Mouse (Mus musculus) lung, embryonic 16.5 days (tissue): ENCODE measurements around the gene Fgfr2. TPM values are rescaled to one million over a fixed set of nuclear protein-coding genes. Genes with fewer than 3 reads are reported as not detected.

Experiments used
- ATAC-seq: fragments of 200-750 bp; cut with Nextera tagmentation; 2 replicates; pipeline ENCODE4 v1.8.0; 2017; ENCODE audit warnings: low read depth, mild to moderate bottlenecking, moderate library complexity
- H3K27ac ChIP-seq: fragments of 300-500 bp; sonication (generic); 2 replicates; pipeline ENCODE4 v1.5.1; 2014; ENCODE audit warnings: mild to moderate bottlenecking, control low read depth, low read length
- H3K27me3 ChIP-seq: fragments of 300-500 bp; sonication (generic); 2 replicates; pipeline ENCODE4 v1.6.1; 2014; ENCODE audit warnings: low read depth, low read length, mixed read lengths; ENCODE audit not compliant: control insufficient read depth, insufficient read depth
- H3K36me3 ChIP-seq: fragments of 300-500 bp; sonication (generic); 2 replicates; pipeline ENCODE4 v1.6.1; 2014; ENCODE audit warnings: low read length; ENCODE audit not compliant: control insufficient read depth, insufficient read depth
- H3K4me1 ChIP-seq: fragments of 300-500 bp; sonication (generic); replicated peaks from 2 replicates; pipeline ENCODE4 v1.6.1; 2014; ENCODE audit warnings: low read length, mixed read lengths; ENCODE audit not compliant: control insufficient read depth, insufficient read depth
- H3K4me2 ChIP-seq: fragments of 300-500 bp; sonication (generic); 2 replicates; pipeline ENCODE4 v1.6.1; 2014; ENCODE audit warnings: low read depth, low read length, control low read depth
- H3K4me3 ChIP-seq: fragments of 300-500 bp; sonication (generic); 2 replicates; pipeline ENCODE4 v1.5.1; 2014; ENCODE audit warnings: mild to moderate bottlenecking, low read length, control low read depth
- H3K9ac ChIP-seq: fragments of 300-500 bp; sonication (generic); 2 replicates; pipeline ENCODE4 v1.6.1; 2014; ENCODE audit warnings: low read length, control low read depth
- H3K9me3 ChIP-seq: fragments of 300-500 bp; sonication (generic); 2 replicates; pipeline ENCODE4 v1.6.1; 2016; ENCODE audit warnings: low read length; ENCODE audit not compliant: control insufficient read depth
- WGBS: fragments of 180-500 bp; shearing (Covaris S2); extraction: QIAGEN DNeasy Blood & Tissue Kit; methylation state at CpG from one replicate; pipeline ENCODE4 v1.1.7; 2014; 5-methylcytosine and 5-hydroxymethylcytosine counted together
- polyA plus RNA-seq: library from polyadenylated mRNA; unstranded; fragments of >200 nt; fragmentation: Nextera tagmentation; extraction: Ambion mirVana; gene quantifications from 2 replicates; pipeline ENCODE4 v1.2.1, GENCODE M21; 2015

The Fgfr2 gene
- polyA plus RNA-seq, 1 experiment from 2014 or later = 175 TPM

DNA sequence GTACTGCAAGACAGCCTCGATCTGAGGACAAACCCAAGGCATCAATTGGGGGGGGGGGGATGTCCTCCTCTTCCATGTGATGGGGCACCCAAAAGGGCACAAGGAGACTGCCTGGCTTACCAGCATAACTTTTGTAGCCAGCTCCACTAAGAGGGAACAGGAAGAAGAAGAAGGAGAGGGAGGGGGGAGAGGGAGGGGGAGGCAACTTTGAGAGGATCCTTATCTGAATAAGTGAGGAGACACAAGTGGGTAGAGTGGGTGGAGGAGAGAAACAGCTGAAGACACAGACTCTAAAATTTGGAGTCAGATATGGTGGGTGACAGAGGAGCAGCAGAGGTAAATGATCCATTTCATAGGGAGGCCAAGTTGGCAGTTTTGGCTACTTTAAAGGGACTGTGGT, 2562.2 kb downstream of the Fgfr2 start:
- H3K36me3 ChIP-seq = no peaks in the 10 kb centered on the region
- no peak overlapping the region for H3K4me3 ChIP-seq
- no peaks in the 10 kb centered on the region for H3K9me3 ChIP-seq
- no peak overlapping the region for H3K4me2 ChIP-seq
- H3K9ac ChIP-seq = no peak overlapping the region
- no peaks in the 10 kb centered on the region; the same call in 1 of the 2 replicates for H3K4me1 ChIP-seq
- no peak overlapping the region for H3K27ac ChIP-seq
- H3K27me3 ChIP-seq = no peaks in the 10 kb centered on the region
- WGBS = 55% methylated on average over 1 of the region's 1 CpGs
- no peak for ATAC-seq

DNA sequence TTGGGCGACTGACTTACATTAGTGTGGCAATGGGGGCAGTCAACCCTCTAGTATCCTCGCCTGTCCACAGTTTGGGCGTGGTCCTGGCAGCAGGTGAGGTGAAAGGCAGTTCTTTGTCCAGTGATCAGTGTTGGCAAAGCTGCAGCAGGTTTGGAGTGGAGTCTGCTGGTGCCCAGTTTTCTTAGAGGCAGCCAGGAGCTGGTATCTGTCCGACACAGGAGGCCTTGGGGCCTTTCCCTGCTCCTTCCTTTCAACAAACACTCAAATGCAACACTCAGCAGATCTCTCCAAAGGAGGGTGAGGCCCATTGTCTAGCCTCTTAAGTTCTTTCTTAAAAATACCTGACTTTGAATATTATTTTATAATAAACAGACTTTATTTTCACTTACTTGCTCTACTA, 2564.6 kb downstream of the Fgfr2 start:
- Histone ChIP-seq H3K9me3 (no peaks in the 10 kb centered on the region), H3K4me1 (no peaks in the 10 kb centered on the region; the same call in 1 of the 2 replicates), H3K4me2 (no peak overlapping the region), H3K27me3 (no peaks in the 10 kb centered on the region), H3K9ac (no peak overlapping the region), H3K4me3 (no peak overlapping the region), H3K27ac (no peak overlapping the region), H3K36me3 (no peaks in the 10 kb centered on the region)
- WGBS = 59% methylated on average over 4 of the region's 4 CpGs
- 0 out of 2 replicates have a peak, but pooled peaks have one; percentile 26 for ATAC-seq

DNA sequence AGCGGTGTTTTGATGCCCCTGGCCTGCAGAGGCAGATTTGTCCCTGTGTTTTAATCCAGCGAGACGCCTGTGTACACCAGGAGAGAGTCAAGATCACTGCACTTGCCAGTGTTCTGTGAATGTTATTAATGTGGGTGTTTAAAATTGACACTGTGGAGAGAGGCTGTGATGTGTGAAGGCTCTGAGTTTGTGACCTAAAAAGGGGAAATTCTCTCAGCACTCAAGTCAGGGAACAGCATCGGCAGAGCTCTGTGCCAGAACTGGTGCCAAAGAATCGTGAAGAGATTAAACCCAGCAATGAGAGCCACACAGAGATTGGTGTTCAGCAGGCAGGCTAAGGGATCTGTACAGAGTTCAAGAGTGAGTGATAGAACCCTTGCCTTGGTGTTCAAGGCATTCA, 2567.6 kb downstream of the Fgfr2 start:
- H3K4me1 ChIP-seq = no peaks in the 10 kb centered on the region; the same call in 1 of the 2 replicates
- no peaks in the 10 kb centered on the region for H3K36me3 ChIP-seq
- H3K4me2 ChIP-seq = no peak overlapping the region
- no peaks in the 10 kb centered on the region for H3K27me3 ChIP-seq
- H3K9me3 ChIP-seq = no peaks in the 10 kb centered on the region
- no peak for ATAC-seq
- no peak overlapping the region for H3K9ac ChIP-seq
- H3K27ac ChIP-seq = no peak overlapping the region
- no peak overlapping the region for H3K4me3 ChIP-seq
- 45% methylated on average over 5 of the region's 5 CpGs for WGBS

DNA sequence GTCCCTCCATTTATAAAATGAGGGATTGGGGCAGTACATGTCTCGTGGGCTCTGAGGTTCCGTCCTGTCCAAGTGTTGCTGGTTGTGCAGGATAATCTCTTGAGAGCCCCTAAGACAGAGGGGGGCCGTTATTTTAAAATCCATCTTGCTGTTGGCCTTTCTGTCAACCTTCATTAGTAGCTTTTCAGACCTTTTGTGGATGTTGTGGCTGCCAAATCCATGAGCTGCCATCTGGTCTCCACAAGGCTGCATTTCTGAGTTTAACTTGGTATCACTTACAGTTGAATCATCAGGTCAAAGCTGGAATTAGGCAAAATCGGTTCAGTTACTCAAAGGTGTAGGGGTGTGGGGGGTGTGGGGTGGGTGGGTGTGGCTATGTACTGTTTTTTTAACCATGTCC, 2569.8 kb downstream of the Fgfr2 start:
- H3K27ac ChIP-seq = no peak overlapping the region
- no peaks in the 10 kb centered on the region for H3K27me3 ChIP-seq
- WGBS = 66% methylated on average over 4 of the region's 4 CpGs
- no peak overlapping the region for H3K4me3 ChIP-seq
- H3K4me2 ChIP-seq = no peak overlapping the region
- no peaks in the 10 kb centered on the region for H3K4me1 ChIP-seq
- H3K9me3 ChIP-seq = no peaks in the 10 kb centered on the region
- no peak for ATAC-seq
- H3K9ac ChIP-seq = no peak overlapping the region
- H3K36me3 ChIP-seq = no peaks in the 10 kb centered on the region

DNA sequence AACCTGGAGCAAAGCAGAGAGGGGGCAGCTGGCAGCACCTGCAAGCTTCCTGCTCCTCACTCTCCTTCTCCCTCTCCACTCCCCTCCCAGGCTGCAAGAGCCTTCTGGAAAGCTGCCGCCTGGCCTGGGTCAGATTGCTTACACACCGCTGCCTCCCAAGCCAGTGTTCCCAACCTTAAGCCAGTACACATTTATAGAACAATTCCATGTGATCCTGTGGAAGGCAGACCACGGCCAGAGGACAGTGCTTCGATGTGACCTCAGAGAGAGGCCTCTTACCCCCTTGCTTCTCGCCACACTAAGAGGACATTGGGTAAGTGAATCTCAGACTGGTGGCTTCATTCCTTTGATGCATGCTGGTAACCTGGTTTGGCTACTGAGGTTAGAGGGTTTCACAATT, 2570.4 kb downstream of the Fgfr2 start:
- H3K4me1 ChIP-seq = no peaks in the 10 kb centered on the region
- H3K9me3 ChIP-seq = no peaks in the 10 kb centered on the region
- H3K4me2 ChIP-seq = no peak overlapping the region
- ATAC-seq = no peak
- no peak overlapping the region for H3K27ac ChIP-seq
- no peak overlapping the region for H3K9ac ChIP-seq
- no peak overlapping the region for H3K4me3 ChIP-seq
- H3K36me3 ChIP-seq = no peaks in the 10 kb centered on the region
- no peaks in the 10 kb centered on the region for H3K27me3 ChIP-seq
- 65% methylated on average over 5 of the region's 5 CpGs for WGBS

DNA sequence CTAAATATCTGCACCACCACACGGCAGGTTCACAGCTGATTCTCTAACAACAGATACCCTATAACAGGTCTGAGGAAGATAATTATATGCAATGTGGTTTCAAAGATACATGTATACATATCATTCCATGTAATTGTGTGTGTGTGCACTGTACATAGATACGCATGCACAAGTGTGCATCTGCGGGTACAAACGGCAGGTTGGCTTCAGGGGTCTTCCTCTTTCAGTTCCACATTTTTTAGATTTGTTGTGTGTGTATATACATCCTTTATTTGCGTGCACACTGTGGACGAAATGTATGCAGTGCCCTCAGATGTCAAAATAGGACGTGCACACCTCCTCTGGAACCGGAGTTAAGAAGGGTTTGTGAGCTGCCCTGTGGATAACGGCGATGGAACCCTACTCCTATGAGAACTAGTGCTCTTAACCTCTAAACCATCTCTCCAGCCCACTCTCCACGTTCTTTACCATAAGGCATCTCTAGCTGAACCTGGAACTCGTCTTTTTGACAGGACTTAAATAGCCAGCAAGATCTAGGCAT, 2575.4 kb downstream of the Fgfr2 start:
- Histone ChIP-seq H3K9ac (no peak overlapping the region), H3K36me3 (peaks cover 14% of the 10 kb centered on the region), H3K4me2 (0 out of 2 replicates have a peak overlapping the region, but pooled peaks have one; percentile 4), H3K4me3 (peak overlapping the region; percentile 93), H3K4me1 (peaks cover 5% of the 10 kb centered on the region), H3K9me3 (no peaks in the 10 kb centered on the region), H3K27ac (no peak overlapping the region), H3K27me3 (no peaks in the 10 kb centered on the region)
- no peak for ATAC-seq
- WGBS = 82% methylated on average over 12 of the region's 12 CpGs

DNA sequence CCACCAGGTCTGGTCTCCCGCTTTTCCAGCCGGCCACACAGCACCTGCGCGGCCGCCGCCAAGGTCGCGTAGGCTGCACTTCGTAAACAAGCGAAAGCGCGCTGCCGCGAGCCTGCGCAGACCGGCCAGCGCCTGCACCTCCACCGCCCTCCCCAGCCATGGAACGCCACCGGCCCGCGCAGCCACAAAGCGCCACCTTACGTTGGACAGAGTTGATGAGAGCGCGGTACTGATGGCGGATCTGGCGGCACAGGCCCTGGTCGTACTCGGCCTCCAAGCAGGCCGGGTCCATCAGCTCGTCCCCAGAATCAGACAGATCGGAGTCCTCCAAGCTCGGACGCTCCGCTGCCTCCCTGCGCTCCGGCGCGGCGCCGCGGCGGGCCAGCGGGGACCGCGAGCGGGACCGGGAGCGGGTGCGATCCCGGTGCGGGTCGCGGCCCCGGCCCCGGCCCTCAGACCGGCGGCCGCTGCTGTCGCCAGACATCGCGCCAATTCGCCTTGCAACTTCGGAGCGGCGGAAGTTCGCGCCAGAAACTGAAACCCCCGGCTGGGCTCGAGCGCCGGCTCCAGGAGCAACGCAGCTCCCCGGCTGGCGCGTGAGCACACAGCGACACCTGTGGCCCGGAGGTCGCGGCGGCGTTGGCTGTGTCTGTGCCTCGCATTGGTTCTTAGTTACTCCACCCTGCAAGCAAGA, 2576.2 kb downstream of the Fgfr2 start:
- H3K9ac ChIP-seq = peak overlapping the region; percentile 98
- H3K9me3 ChIP-seq = no peaks in the 10 kb centered on the region
- under 1% methylated on average over 65 of the region's 84 CpGs for WGBS
- H3K36me3 ChIP-seq = peaks cover 21% of the 10 kb centered on the region
- peak overlapping the region; percentile 93 for H3K4me3 ChIP-seq
- peak overlapping the region; percentile 64 for H3K4me2 ChIP-seq
- no peaks in the 10 kb centered on the region for H3K27me3 ChIP-seq
- H3K27ac ChIP-seq = peak overlapping the region; percentile 99
- ATAC-seq = peak; percentile 95
- H3K4me1 ChIP-seq = peaks cover 5% of the 10 kb centered on the region

DNA sequence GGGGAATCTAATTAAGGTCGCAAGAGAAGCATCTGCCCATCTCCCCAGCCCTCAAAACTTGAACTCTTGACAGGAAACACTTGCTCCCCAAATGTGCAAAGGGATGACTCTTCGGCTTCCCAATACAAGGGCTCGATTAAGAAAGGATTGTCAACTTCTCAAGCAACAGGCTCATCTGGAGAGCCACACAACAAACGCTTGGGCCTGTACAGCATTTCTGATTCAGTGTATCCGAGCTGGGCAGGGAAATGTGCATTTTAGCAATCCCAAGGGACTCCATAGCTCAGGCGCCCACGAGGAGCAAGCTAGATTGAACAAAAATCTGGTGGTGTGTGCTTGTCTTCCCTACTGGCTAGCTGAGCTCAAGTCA, 2576.7 kb downstream of the Fgfr2 start:
- Histone ChIP-seq H3K9me3 (no peaks in the 10 kb centered on the region), H3K36me3 (peaks cover 24% of the 10 kb centered on the region), H3K4me2 (peak overlapping the region; percentile 64), H3K4me3 (peak overlapping the region; percentile 93), H3K27ac (peak overlapping the region; percentile 99), H3K4me1 (peaks cover 5% of the 10 kb centered on the region), H3K9ac (peak overlapping the region; percentile 98), H3K27me3 (no peaks in the 10 kb centered on the region)
- no peak for ATAC-seq
- 2% methylated on average over 7 of the region's 7 CpGs for WGBS

DNA sequence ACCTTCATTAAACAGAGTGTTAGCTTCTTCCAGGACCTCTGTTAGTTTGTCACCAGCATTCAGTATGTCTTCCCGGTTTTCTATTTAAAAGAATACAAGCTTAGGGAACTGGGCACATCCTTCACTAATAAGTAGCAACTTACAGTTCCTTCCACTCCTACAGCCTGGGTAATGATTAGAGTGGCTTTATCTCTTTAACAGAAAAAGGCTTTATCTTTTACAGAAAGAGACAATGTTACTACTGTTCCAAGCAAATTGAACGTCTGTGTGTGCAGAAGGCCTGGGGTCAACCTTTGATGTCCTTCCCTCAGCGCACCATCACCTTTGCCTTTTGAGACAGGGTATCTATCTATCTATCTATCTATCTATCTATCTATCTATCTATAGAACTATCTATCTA, 2577.3 kb downstream of the Fgfr2 start:
- 39% methylated on average over 3 of the region's 3 CpGs for WGBS
- no peak for ATAC-seq
- Histone ChIP-seq H3K27ac (peak overlapping the region; percentile 99; the same call in 1 of the 2 replicates), H3K36me3 (peaks cover 24% of the 10 kb centered on the region), H3K4me3 (peak overlapping the region; percentile 93), H3K4me1 (peaks cover 5% of the 10 kb centered on the region), H3K9ac (peak overlapping the region; percentile 98), H3K4me2 (peak overlapping the region; percentile 64), H3K9me3 (no peaks in the 10 kb centered on the region), H3K27me3 (no peaks in the 10 kb centered on the region)
